Mouse (Mus musculus): ENCODE results near the gene Arhgef39. TPM values are rescaled to one million over a fixed set of nuclear protein-coding genes. Genes with fewer than 3 reads are reported as not detected.

The Arhgef39 gene
- polyA plus RNA-seq (2016; fragmentation: Nextera tagmentation; extraction: Ambion mirVana), result 54.6 and 56.7 TPM in 2 replicates

DNA sequence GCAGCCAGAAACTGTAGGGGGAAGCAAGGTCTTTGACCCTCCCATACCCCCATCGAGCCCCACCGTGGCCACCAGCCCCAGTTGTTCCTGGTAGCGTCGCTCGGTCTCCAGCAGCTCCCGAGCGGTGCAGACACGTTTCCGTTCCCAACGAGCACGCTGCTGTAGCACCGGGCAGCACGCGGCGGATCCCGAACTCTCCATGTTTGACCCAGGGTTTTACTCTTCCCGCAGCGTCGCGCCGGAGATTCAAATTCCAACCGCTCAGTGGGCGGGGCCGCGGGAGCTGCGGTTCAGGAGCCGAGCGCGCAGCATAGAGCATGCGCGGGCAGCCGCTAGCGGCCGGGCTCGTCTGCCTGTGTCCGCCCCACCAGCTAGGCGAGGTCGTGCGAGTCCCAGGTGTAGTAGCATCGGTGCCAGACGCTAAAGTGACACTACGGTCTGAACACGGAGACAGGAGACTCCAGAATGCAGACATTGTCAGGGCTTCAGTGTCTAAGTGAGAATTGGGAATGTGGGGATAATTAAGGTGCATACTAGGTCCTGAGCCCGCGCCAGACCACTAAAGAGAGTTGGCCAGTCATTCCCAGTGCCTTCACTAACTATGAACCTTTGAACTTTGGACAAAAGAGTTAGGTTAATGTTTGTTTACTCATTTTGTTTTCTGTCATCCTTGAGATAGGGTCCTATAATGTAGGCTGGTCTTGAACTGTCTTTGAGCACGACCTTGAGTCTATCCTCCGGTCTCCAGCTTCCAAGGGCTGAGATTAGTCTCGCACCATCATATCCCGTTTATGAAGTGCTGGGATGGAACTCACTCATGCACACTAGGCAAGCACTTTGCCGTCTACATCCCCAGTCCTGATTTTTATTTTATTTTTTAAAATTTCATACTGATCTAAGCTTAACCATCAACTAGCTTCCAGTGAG lies at the start of gene Arhgef39:
TSS of gene Arhgef39 (minus strand) at position 289 of the 927 bp plus-strand sequence.
- Histone ChIP-seq H3K27ac (peak within 1 kb of the TSS; percentile 88), H3K27me3 (ENCODE audit: poor library complexity, severe bottlenecking) (peaks cover 72% of the 10 kb centered on the region), H3K4me3 (peak within 1 kb of the TSS; percentile 61), H3K9me3 (no peaks in the 10 kb centered on the region), H3K36me3 (replicated peaks) (peaks cover 30% of the 10 kb centered on the region), H3K4me1 (peaks cover 45% of the 10 kb centered on the region)
- 7% methylated on average over 50 of the region's 50 CpGs for WGBS
- peak; percentile 83 for DNase-seq (ENCODE audit: extremely low spot score, low spot score)

DNA sequence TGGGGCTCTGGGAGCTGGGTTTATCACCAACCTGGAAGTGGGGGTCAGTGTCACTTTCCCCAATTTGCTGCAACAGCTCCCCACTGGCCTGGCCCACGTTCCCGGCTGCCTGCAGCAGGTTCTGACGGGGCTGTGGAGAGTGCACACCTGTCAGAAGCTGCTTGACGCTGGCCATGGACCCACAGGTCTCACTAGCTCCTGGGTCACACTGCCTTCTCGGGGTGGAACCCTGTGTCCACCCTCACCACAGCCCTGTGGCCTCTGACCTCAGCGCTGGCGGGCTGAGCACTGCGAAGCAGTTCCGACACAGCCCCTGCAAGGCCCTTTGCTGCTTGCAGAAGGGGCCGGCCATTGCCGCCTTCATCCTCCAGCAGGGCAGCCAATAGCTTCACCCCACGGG lies 49.6 kb upstream of the Arhgef39 start:
- H3K4me3 ChIP-seq, result no peak overlapping the region
- 91% methylated on average over 12 of the region's 12 CpGs for WGBS
- no peak for DNase-seq (ENCODE audit: extremely low spot score, low spot score)
- peaks cover 100% of the 10 kb centered on the region for H3K36me3 ChIP-seq (replicated peaks)
- no peaks in the 10 kb centered on the region for H3K4me1 ChIP-seq
- H3K9me3 ChIP-seq, result no peaks in the 10 kb centered on the region; the same call in 1 of the 2 replicates
- no peaks in the 10 kb centered on the region for H3K27me3 ChIP-seq (ENCODE audit: poor library complexity, severe bottlenecking)
- H3K27ac ChIP-seq, result no peak overlapping the region

DNA sequence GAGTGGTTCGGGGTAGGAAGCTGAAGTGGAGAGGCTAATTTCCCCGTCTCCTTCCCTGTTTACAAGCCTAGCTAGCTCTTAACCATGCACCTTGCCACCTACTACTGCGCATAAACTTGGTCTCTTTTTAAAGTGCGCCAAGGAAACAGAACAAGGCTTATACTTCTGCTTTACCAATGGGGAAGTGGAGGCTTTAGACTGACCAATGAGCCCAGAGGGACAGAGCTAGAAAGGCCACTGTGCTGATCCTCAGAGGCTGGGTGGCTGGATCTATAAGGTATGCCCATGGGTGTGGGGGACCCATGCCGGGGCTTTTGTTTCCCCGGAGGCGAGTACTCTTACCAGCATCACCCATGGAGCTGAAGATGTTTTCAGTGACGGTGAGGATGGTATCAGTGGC lies 47.7 kb upstream of the Arhgef39 start:
- H3K36me3 ChIP-seq (replicated peaks), result peaks cover 100% of the 10 kb centered on the region
- H3K27ac ChIP-seq, result no peak overlapping the region
- no peaks in the 10 kb centered on the region; the same call in 1 of the 2 replicates for H3K9me3 ChIP-seq
- 97% methylated on average over 8 of the region's 8 CpGs for WGBS
- H3K4me3 ChIP-seq, result no peak overlapping the region
- no peak for DNase-seq (ENCODE audit: extremely low spot score, low spot score)
- H3K27me3 ChIP-seq (ENCODE audit: poor library complexity, severe bottlenecking), result no peaks in the 10 kb centered on the region
- H3K4me1 ChIP-seq, result no peaks in the 10 kb centered on the region

DNA sequence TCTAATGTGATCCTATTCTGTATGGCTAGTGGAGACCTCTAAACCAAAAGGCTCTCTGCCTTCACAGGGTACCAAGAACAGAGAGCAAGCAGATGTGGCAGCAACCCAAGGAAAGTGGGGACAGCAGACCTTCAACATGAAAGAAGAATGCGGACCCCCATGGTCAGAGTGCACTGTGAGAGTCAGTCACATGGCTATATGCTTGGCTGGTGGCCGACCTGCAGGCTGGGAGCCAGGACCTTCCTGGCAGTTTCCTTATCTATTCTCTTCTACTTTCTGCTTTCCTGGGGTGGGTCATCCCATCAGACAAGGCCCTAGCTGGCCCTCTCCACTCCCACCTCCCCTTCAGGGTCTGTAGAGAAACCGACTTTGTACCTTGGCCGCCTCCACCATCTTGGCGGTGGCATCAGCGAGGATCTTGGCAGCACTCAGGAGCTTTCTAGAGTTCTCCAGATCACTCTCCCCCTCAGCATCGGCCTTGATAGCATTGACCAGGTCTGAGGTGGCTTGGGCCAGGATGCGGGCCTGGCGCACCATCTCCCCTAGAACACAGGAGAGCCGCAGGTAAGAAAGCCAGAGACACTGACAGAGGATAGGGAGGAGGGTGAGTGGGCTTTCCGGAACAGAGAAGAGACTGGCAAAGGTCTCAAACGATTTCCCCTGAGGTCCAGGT lies 47.0 kb upstream of the Arhgef39 start:
- H3K4me1 ChIP-seq, result no peaks in the 10 kb centered on the region
- H3K4me3 ChIP-seq, result no peak overlapping the region
- no peak overlapping the region for H3K27ac ChIP-seq
- no peak for DNase-seq (ENCODE audit: extremely low spot score, low spot score)
- no peaks in the 10 kb centered on the region for H3K27me3 ChIP-seq (ENCODE audit: poor library complexity, severe bottlenecking)
- no peaks in the 10 kb centered on the region for H3K9me3 ChIP-seq
- peaks cover 100% of the 10 kb centered on the region for H3K36me3 ChIP-seq (replicated peaks)
- 95% methylated on average over 12 of the region's 12 CpGs for WGBS

DNA sequence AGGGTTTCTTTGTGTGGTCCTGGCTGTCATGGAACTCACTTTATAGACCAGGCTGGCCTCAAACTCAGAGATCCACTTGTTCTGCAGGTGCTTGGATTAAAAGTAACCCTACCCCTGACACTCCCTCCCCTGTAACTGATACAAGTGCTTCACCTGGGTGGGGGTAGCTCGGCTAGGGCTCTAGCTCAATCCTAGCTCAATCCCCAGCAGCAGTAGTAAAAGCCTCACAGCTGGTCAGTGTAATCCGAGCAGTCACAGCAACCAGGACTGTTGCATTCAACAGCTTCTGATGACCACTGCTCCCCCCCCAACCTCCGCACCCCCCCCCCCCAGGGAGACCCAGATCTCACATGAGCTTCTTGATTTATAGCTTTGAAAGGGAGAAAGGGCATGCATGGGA lies 42.5 kb upstream of the Arhgef39 start:
- H3K36me3 ChIP-seq (replicated peaks), result peaks cover 100% of the 10 kb centered on the region
- DNase-seq (ENCODE audit: extremely low spot score, low spot score), result no peak
- H3K27me3 ChIP-seq (ENCODE audit: poor library complexity, severe bottlenecking), result no peaks in the 10 kb centered on the region
- H3K4me3 ChIP-seq, result no peak overlapping the region
- WGBS, result 65% methylated on average over 3 of the region's 3 CpGs
- H3K4me1 ChIP-seq, result no peaks in the 10 kb centered on the region
- H3K9me3 ChIP-seq, result no peaks in the 10 kb centered on the region
- no peak overlapping the region for H3K27ac ChIP-seq

DNA sequence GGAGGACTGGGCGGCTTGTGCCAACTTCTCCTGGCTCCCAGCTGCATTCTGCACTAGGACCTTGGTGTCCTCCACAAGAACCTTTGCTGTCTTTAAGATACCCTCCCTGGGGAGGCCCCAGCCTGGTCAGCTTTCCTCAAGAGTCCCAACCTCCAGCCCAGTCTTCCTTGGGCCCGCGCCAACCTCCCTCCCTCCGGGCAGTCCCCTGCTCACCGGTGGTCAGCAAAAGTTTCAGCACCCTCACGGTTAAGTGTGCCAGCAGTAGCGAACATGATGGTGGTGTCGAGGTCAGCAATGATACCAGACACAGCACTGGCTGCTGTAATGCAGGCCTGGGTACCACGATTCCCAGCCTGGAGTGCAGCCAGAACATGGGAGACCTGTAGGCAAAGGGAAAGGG lies 36.5 kb upstream of the Arhgef39 start:
- Histone ChIP-seq H3K9me3 (no peaks in the 10 kb centered on the region), H3K4me3 (no peak overlapping the region), H3K27me3 (ENCODE audit: poor library complexity, severe bottlenecking) (no peaks in the 10 kb centered on the region), H3K4me1 (no peaks in the 10 kb centered on the region), H3K27ac (no peak overlapping the region), H3K36me3 (replicated peaks) (peaks cover 100% of the 10 kb centered on the region)
- DNase-seq (ENCODE audit: extremely low spot score, low spot score), result no peak
- WGBS, result 93% methylated on average over 9 of the region's 9 CpGs

DNA sequence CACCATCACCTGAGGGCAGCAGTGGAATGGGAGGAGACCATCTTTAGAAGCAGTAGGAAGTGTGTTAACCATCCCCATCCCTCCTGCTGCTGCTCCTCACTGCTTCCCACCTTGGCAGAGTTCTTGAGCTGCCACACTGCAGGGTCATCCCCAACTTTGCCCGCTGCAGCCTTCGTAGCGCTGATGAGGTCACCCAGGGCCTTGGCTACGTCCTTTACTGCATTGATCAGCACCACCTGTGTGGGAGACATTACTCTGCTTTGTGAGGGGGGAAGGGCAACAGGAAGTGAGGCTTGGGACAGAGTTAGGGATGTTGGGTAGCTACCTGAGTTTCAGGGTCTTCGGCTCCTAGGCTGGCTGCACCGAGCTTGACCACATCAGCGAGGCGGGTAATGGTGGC lies 36.1 kb upstream of the Arhgef39 start:
- H3K27me3 ChIP-seq (ENCODE audit: poor library complexity, severe bottlenecking), result no peaks in the 10 kb centered on the region
- 94% methylated on average over 8 of the region's 8 CpGs for WGBS

DNA sequence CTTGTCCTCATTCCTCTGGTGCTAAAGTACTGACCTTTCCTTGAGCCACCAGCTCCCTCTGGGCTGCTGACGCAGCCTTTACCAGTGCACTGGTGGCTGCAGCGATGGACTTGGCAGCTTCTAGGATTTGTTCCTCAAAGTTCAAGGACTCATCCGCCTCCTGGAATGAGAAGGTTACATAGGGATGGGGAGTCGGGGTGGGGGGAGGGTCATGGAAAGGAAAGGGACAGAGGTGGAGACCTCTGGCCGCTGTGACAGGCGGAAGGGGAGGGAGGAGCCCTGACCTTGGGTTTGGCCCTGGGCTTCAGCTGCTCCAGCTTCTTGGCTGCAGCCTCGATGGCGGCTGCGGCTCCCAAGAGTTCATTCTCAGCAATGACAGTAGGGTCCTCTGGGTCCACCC lies 33.8 kb upstream of the Arhgef39 start:
- WGBS, result 89% methylated on average over 9 of the region's 9 CpGs
- H3K27me3 ChIP-seq (ENCODE audit: poor library complexity, severe bottlenecking), result no peaks in the 10 kb centered on the region
- no peaks in the 10 kb centered on the region for H3K9me3 ChIP-seq
- no peak overlapping the region for H3K27ac ChIP-seq
- no peak overlapping the region for H3K4me3 ChIP-seq
- peaks cover 76% of the 10 kb centered on the region for H3K36me3 ChIP-seq (replicated peaks)
- DNase-seq (ENCODE audit: extremely low spot score, low spot score), result no peak
- no peaks in the 10 kb centered on the region for H3K4me1 ChIP-seq

More for the DNA sequence above, 36.1 kb upstream of the Arhgef39 start:
- H3K27ac ChIP-seq, result no peak overlapping the region
- H3K36me3 ChIP-seq (replicated peaks), result peaks cover 100% of the 10 kb centered on the region
- H3K9me3 ChIP-seq, result no peaks in the 10 kb centered on the region
- no peaks in the 10 kb centered on the region for H3K4me1 ChIP-seq
- DNase-seq (ENCODE audit: extremely low spot score, low spot score), result no peak
- H3K4me3 ChIP-seq, result no peak overlapping the region

DNA sequence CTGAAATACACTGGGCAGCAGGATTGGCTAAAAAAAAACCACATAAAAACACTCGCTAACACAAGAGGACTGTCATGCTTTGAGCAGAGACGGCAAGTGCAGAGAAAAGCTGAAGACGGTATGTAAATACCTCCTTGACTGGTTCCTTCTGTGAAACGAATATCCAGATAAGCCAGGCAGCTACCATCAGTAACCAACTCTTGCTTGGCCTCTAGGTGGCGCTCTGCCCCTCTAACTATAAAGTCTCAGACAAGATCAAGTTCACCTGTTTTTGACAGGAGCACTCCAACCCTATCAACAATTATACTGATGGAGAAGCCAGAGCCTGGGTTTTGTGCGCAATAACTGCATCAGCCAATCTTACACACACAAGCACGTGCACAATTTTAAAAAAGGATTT lies 31.1 kb upstream of the Arhgef39 start:
- Histone ChIP-seq H3K4me1 (no peaks in the 10 kb centered on the region), H3K27ac (no peak overlapping the region), H3K27me3 (ENCODE audit: poor library complexity, severe bottlenecking) (peaks cover 18% of the 10 kb centered on the region), H3K36me3 (replicated peaks) (peaks cover 49% of the 10 kb centered on the region), H3K9me3 (no peaks in the 10 kb centered on the region), H3K4me3 (no peak overlapping the region)
- peak; percentile 72 for DNase-seq (ENCODE audit: extremely low spot score, low spot score)
- WGBS, result 32% methylated on average over 7 of the region's 7 CpGs

DNA sequence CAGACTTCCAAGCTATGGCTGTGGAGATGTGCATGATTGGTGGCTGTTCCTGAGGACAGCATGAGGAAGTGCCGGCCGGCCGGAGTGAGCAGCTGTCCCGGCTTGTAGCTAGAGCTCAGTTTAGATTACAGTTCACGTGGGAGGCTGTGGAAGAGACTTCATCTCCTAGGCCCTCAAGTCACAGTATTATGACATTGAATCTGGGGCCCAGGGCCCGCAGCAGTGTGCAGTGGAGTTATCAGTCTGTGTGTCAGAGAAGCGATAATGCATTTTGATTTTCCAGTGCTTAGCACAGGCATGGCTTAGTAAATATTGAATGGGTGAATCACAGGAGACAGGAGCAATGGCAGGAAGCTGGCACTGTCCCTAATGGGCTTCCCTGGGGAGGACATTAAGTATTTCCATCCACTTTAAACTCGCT lies 30.6 kb upstream of the Arhgef39 start:
- H3K27me3 ChIP-seq (ENCODE audit: poor library complexity, severe bottlenecking), result peaks cover 23% of the 10 kb centered on the region
- H3K4me3 ChIP-seq, result no peak overlapping the region
- no peaks in the 10 kb centered on the region for H3K9me3 ChIP-seq
- H3K27ac ChIP-seq, result no peak overlapping the region
- H3K4me1 ChIP-seq, result no peaks in the 10 kb centered on the region
- no peak for DNase-seq (ENCODE audit: extremely low spot score, low spot score)
- peaks cover 44% of the 10 kb centered on the region for H3K36me3 ChIP-seq (replicated peaks)
- WGBS, result 80% methylated on average over 8 of the region's 8 CpGs

DNA sequence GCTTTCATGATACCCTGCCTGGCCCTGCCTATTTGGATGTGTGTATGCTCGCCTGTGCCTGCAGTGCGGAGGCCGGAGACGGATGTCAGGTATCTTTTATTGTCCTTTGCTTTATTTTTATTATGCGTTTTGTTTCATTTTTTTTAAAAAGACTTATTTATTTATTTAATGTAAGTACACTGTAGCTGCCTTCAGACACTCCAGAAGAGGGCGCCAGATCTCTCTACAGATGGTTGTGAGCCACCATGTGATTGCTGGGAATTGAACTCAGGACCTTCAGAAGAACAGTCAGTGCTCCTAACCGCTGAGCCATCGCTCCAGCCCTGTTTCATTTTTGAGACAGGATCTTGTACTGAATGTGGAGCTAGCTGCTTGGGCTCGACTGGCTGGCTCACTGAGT lies 29.0 kb upstream of the Arhgef39 start:
- Histone ChIP-seq H3K4me3 (no peak overlapping the region), H3K36me3 (replicated peaks) (peaks cover 28% of the 10 kb centered on the region), H3K9me3 (no peaks in the 10 kb centered on the region), H3K4me1 (peaks cover 14% of the 10 kb centered on the region), H3K27me3 (ENCODE audit: poor library complexity, severe bottlenecking) (peaks cover 39% of the 10 kb centered on the region), H3K27ac (no peak overlapping the region)
- no peak for DNase-seq (ENCODE audit: extremely low spot score, low spot score)
- 78% methylated on average over 9 of the region's 9 CpGs for WGBS

DNA sequence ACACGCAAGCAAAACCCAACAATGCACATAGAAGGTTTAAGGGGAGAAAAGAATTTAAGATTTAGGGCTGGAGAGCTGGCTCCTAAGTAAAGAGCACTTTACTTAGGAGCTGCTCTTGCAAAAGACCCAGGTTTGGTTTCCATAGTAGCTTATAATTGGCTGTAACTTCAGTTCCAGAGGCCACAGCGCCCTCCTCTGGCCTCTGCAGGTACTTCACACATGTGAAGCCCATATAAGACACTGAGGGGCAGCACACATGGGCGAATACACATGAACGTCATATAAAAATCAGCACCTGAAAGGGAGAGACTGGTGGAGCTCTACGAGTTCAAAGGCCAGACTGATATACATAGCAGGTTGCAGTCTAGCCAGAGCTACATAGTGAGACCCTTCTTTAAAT lies 28.4 kb upstream of the Arhgef39 start:
- DNase-seq (ENCODE audit: extremely low spot score, low spot score), result no peak
- WGBS, result 70% methylated on average over 5 of the region's 5 CpGs
- Histone ChIP-seq H3K9me3 (no peaks in the 10 kb centered on the region), H3K36me3 (replicated peaks) (peaks cover 22% of the 10 kb centered on the region), H3K4me1 (peaks cover 20% of the 10 kb centered on the region), H3K27ac (no peak overlapping the region), H3K27me3 (ENCODE audit: poor library complexity, severe bottlenecking) (peaks cover 45% of the 10 kb centered on the region), H3K4me3 (no peak overlapping the region)

DNA sequence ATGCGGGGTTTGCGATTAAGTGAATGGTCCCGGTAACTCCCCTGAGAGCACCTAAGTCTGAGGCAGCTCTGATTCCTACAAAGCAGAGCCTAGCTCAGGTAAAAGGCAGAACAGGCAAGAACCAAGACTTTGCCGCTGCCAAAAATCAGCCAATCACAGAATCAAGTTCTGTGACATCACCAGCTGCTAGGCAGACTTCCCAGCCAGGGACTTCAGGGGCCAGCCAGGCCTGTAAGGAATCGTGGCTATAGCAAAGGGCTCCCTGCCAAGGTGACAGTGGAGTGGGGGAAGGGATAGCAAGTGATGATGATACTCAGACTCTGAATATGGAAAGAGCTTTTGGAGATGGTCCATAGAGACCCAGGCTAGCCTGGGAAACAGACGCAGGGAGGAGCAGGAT lies 20.5 kb upstream of the Arhgef39 start:
- peak; percentile 85 for DNase-seq (ENCODE audit: extremely low spot score, low spot score)
- Histone ChIP-seq H3K4me3 (peak overlapping the region; percentile 33), H3K27me3 (ENCODE audit: poor library complexity, severe bottlenecking) (peaks cover 82% of the 10 kb centered on the region), H3K9me3 (no peaks in the 10 kb centered on the region), H3K27ac (no peak overlapping the region), H3K36me3 (replicated peaks) (no peaks in the 10 kb centered on the region), H3K4me1 (peaks cover 57% of the 10 kb centered on the region)
- 17% methylated on average over 6 of the region's 6 CpGs for WGBS
